Mouse (Mus musculus): ENCODE measurements around the gene Primpol.
"Not testable (repeated sequence)": the region's sequence is repeated elsewhere in the genome, so short reads cannot be mapped to it uniquely, and the experiment has no call there.

Gene Primpol

DNA sequence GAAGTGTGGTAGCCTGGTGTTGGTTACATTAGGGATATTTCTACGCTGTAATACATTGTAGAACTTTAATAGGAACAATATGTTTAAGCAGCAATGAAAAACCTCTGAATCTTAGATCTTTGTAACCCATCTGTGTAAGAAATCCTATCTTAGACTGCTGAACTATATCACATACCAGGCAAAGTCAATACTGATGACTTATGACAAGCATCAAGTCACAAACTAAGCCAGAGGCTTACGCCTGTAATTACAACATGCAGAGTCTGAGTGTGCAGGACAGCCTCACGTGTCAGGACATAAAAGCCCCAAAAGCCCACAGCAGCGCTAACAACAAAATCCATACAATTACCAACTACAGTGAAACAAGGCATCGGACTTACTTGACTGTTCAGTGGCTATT lies 13.4 kb downstream of the Primpol start:
- DNase-seq (ENCODE audit: low spot score), result no peak

GRCm38 (mm10) chr8:46600959-46601707 lies 15.9 kb downstream of the Primpol start:
- DNase-seq (ENCODE audit: low spot score), result no peak

GRCm38 (mm10) chr8:46599314-46599904 lies 17.6 kb downstream of the Primpol start:
- DNase-seq (ENCODE audit: low spot score), result no peak

DNA sequence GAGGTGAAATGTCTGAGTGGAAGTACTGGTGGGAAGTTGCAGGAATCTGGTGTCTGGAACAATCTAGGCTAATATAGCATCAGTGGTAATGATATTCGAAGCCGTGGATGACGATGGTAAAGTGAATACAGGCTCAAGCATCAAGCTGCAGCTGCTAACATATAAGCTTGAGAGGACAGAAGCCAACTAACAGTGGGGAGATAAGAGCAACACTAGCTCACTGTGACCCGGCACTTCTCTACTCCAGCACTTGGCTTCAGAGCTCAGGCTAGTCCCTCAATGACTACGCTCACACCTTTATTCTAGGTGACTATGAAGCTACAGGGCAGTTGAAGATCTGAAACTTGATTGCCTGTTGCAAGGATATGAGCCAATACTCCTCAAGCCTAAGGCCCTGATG lies 18.3 kb downstream of the Primpol start:
- DNase-seq (ENCODE audit: low spot score), result no peak

- DNase-seq (ENCODE audit: low spot score), result no peak
Measured at GRCm38 (mm10) chr8:46598114-46598513, 18.9 kb downstream of the Primpol start.

DNA sequence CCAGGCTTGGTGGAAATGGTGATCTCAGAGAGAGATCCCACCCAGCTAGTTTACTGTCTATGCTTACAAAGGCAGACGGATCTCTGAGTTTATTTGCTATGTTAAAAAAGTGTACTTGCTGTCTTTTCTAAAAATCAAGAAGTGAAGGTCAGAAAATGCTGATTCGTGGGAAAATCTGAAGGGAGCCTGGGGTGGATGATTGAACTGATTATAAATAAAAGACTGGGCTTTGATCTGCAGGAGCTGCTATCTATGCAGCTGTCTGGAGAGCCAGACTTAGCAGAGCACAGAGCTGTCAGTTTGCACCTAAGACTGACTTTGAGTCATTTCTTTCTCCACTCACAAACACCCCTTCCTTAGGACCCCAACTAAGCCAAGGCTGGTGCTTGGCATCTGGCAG lies 19.6 kb downstream of the Primpol start:
- no peak for DNase-seq (ENCODE audit: low spot score)

DNA sequence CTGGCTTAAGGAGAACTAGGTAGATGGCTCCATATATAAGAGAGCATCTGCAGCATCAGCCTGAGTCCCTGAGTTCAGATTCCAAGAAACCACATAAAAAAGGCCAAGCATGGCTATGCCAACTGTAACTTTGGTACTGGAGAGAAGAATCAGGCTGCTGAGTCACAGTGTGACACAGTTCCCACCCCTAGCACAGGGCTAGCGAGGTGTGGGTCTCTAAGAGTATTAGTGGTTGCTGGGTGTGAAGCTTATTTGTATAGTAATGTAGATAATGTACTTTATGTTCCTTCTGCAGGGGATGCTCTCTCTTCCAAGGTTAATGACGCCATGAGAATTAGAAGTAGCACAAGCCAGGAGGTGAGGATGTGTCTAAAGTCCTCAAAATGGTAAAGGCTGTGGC lies 20.5 kb downstream of the Primpol start:
- DNase-seq (ENCODE audit: low spot score), result no peak

DNA sequence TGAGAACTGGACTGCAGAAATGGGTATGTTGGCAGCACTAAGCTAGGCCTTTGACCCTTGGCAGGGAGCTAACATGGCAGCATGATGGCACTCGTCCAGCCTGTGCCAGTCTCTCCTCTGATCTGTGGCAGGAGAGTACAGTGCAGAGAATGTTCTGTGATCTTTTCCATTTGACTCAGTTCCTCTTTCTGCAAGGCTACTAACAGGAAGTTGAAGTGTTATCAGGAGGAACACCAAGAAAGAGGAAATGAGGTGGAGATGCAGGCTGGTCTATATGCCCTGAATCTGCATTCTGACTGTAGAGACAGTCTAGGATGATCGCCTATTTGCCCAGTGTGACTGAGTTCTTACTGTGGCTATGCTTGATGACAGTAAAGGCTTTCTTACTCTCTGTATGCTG lies 21.4 kb downstream of the Primpol start:
- DNase-seq (ENCODE audit: low spot score), result no peak

- DNase-seq (ENCODE audit: low spot score), result no peak
Measured at GRCm38 (mm10) chr8:46593772-46594171, 23.2 kb downstream of the Primpol start.

- DNase-seq (ENCODE audit: low spot score), result no peak
Measured at GRCm38 (mm10) chr8:46593067-46593466, 23.9 kb downstream of the Primpol start.

DNA sequence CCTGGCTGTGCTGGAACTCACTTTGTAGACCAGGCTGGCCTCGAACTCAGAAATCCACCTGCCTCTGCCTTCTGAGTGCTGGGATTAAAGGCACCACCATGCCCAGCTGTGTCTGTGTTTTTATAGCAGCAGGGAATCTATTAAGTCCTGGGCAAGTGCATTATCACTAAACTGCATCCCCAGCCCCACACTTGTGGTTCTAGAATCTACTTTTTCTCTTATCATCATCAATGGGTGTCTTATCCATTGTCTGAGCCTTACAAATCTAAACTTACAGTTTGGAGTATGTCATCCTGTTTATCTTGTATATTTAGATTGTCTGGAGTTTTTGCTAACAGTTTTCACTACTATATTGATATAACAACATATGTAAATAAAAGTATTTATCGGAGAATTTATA lies 28.3 kb downstream of the Primpol start:
- DNase-seq (ENCODE audit: low spot score), result no peak

DNA sequence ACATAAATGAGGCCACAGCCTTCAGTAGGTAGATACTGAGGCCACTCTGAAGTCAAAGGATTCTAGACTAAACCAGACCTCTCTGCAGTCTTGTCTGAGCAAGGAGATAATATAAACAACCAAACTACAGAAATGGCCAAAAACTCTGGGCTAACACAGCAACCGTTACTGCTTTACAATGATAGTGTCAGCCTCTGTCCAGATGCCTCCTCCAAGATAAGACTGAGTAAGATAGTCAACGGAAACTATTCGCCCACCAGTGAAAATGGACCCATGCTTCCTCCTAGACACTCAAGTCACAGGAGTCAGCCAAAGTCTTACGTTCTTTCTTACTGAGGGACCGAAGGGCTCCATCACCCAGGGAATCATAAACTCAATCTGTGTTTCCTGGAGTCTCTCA lies 29.1 kb downstream of the Primpol start:
- no peak for DNase-seq (ENCODE audit: low spot score)

- no peak for DNase-seq (ENCODE audit: low spot score)
Measured at GRCm38 (mm10) chr8:46585576-46585975, 31.4 kb downstream of the Primpol start.

GRCm38 (mm10) chr8:46584328-46584727 lies 32.7 kb downstream of the Primpol start:
- not testable (repeated sequence) for DNase-seq (ENCODE audit: low spot score)

GRCm38 (mm10) chr8:46578794-46579193 lies 38.2 kb downstream of the Primpol start:
- no peak for DNase-seq (ENCODE audit: low spot score)

DNA sequence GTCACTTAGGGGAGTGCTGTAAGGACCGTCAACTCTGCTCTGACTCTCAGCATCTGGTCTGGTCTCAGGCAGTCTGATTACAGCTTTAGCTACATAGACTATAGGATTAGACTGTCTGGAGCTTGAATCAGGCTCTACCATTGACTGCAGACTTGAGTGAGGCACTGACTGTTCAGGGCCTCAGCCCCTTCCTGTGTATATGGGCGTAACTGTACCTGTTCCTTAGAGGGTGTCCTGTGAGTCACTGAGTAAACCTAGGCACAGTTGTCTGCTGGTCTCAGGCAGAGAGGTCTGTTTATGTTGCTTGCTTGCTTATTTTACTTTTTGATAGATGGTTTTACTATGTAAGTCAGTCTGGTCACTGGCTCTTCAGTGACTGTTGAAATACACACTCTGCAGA lies 43.0 kb downstream of the Primpol start:
- DNase-seq (ENCODE audit: low spot score), result no peak

- no peak for DNase-seq (ENCODE audit: low spot score)
Measured at GRCm38 (mm10) chr8:46573446-46573845, 43.6 kb downstream of the Primpol start.

DNA sequence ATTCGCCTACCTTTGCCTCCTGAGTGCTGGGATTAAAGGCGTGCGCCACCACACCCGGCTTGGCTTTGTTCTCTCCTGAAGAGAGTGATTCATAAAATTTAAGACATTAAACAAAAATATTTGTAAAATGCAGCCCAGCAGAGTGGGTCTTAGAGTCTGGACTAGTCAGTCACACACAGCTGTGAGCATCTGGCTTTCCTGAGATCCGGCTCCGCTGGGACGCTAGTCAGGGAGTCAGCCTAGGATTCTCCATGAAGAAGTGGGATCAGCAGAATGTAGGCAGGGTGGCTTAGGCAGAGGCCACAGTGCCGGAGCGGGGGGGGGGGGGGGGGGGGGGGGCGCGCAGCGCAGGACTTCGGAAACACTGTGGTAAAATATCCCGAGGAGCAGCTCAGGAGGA lies 46.3 kb downstream of the Primpol start:
- no peak for DNase-seq (ENCODE audit: low spot score)

DNA sequence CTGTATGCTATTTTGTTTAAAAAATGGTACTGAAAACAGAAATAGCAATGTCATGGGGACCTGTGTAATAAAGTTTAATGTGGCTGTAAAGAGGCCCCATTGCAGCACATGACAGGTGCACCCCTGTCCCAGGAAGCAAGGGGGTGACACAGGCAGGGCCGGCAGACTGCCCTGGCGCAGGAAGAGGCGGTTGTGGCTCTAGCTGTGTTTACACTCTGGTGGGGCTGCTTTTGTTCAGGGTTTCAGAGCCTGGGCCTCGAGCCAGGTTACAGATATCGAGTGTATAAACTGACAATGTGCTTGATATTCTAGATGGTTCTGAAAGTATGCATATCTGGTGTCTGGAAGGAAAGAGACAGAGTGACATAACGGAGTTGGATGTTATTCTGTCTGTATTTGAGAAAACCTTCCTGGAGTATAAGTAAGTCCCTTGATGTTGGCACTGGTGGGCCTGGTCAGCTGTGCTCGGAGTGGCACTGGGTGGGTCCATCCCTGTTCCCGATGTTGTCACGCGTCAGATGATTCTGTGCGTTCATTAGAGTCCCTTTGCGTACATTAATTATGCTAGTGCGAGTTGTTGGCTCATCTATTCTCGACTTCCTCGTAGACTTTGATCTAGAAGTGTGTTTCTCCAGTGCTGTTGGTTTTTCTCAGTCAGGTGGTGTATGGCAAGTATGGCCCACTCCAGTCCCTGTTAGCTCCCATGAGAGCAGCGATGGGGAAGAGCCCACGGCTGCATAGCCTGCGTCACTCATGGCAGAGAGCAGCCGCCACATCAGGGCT lies 47.2 kb downstream of the Primpol start:
- no peak for DNase-seq (ENCODE audit: low spot score)

DNA sequence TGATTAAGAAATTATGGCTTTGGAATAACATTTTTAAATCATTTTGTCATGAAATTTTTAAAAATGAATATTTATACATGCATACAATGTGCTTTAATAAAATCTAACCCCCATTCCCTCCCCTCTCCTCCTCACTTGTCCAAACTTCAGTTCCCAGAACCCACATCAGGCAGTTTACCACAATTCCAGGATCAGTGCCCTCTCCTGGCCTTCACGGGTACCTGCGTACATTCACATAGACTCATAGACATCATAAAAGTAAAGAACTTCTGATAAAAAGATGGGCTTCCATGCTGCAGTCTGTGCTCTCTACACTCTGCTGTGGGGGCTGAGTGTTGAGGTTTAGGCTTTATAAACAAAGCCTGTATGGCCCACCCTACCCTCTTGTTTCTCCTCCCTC lies 48.1 kb downstream of the Primpol start:
- DNase-seq (ENCODE audit: low spot score), result no peak

- no peak for DNase-seq (ENCODE audit: low spot score)
Measured at GRCm38 (mm10) chr8:46567946-46568345, 49.1 kb downstream of the Primpol start.

- no peak for DNase-seq (ENCODE audit: low spot score)
Measured at GRCm38 (mm10) chr8:46566914-46567529, 50.0 kb downstream of the Primpol start.

- DNase-seq (ENCODE audit: low spot score), result no peak
Measured at GRCm38 (mm10) chr8:46562333-46562732, 54.7 kb downstream of the Primpol start.
